ENCODE assay signal across 10 mouse cellular contexts in genomic region chr16:36884881-36885280, GRCm38 (mm10). TPM values are rescaled to one million over a fixed set of nuclear protein-coding genes. Genes with fewer than 3 reads are reported as not detected.
A peak's percentile ranks its signal among the peaks of the same experiment; 100 is the strongest.
DNase-seq lines count a peak whose midpoint lies in the region; ATAC-seq lines count a peak whose summit lies in the region.
"Had no signal": no experiment of that assay in that cellular context is flagged by ENCODE, and none has a peak within 500 bp of the region (broad histone marks: within the 10 kb centered on the region; RNA-seq: fewer than 3 reads in every experiment).

No protein-coding gene starts in this region.

- peak; percentile 70 to 80 for DNase-seq in cerebellum, postnatal 10 days
- no peak for DNase-seq in cerebellum, adult 11 months
- DNase-seq in limb, embryonic 11.5 days (ENCODE audit: low spot score), result peak; percentile 57
- DNase-seq in limb, embryonic 10.5 days (ENCODE audit: low spot score), result no peak
- DNase-seq in embryo, embryonic 10.5 days (ENCODE audit: low spot score), result peak; percentile 57
- DNase-seq in lung, postnatal 36 days, result peak; percentile 37
- DNase-seq in thymus, postnatal 4 days, result peak; percentile 86
- DNase-seq in frontal cortex, postnatal 14 days (ENCODE audit: low spot score in 2 of 2), result no peak

- no peak overlapping the region for H3K9ac ChIP-seq in limb, embryonic 11.5 days (ENCODE audit: low read length)
- H3K9ac ChIP-seq: hindbrain, embryonic 15.5 days; neural tube, embryonic 13.5 days had no signal

- no peak overlapping the region for H3K27ac ChIP-seq in limb, embryonic 11.5 days (replicated peaks; ENCODE audit: low read depth, low read length)
- no peak overlapping the region for H3K27ac ChIP-seq in limb, embryonic 10.5 days
- H3K27ac ChIP-seq: hindbrain, embryonic 15.5 days; neural tube, embryonic 13.5 days had no signal

- H3K4me1 ChIP-seq in limb, embryonic 11.5 days (ENCODE audit: control insufficient read depth, insufficient read depth, low read length), result no peaks in the 10 kb centered on the region
- no peaks in the 10 kb centered on the region for H3K4me1 ChIP-seq in limb, embryonic 10.5 days

- H3K36me3 ChIP-seq in limb, embryonic 11.5 days (ENCODE audit: control insufficient read depth, insufficient read depth, low read length), result peaks cover 4% of the 10 kb centered on the region; the same call in 1 of the 2 replicates
- H3K36me3 ChIP-seq in limb, embryonic 10.5 days, result peaks cover 32% of the 10 kb centered on the region

- no peaks in the 10 kb centered on the region for H3K27me3 ChIP-seq in limb, embryonic 11.5 days (ENCODE audit: control insufficient read depth, insufficient read depth, low read length)
- H3K27me3 ChIP-seq in limb, embryonic 10.5 days (ENCODE audit: low read depth, poor library complexity, severe bottlenecking), result no peaks in the 10 kb centered on the region
- H3K27me3 ChIP-seq: hindbrain, embryonic 15.5 days; neural tube, embryonic 13.5 days had no signal

- no peak overlapping the region for H3K4me2 ChIP-seq in limb, embryonic 11.5 days (ENCODE audit: low read depth, severe bottlenecking)
- H3K4me2 ChIP-seq: hindbrain, embryonic 15.5 days; neural tube, embryonic 13.5 days had no signal

- WGBS in limb, embryonic 11.5 days, result 84% methylated on average over 4 of the region's 4 CpGs
- WGBS in limb, embryonic 10.5 days, result 86% methylated on average over 4 of the region's 4 CpGs

- no peaks in the 10 kb centered on the region for H3K9me3 ChIP-seq in limb, embryonic 11.5 days (ENCODE audit: control insufficient read depth, low read length)
- no peaks in the 10 kb centered on the region for H3K9me3 ChIP-seq in limb, embryonic 10.5 days (replicated peaks)
- H3K9me3 ChIP-seq: hindbrain, embryonic 15.5 days; neural tube, embryonic 13.5 days had no signal

- no peak for ATAC-seq in limb, embryonic 11.5 days (ENCODE audit: insufficient number of reproducible peaks, low FRiP score, low TSS enrichment, low read depth)

- H3K4me3 ChIP-seq in limb, embryonic 11.5 days (ENCODE audit: low read depth, low read length), result no peak overlapping the region
- no peak overlapping the region for H3K4me3 ChIP-seq in limb, embryonic 10.5 days
- H3K4me3 ChIP-seq: hindbrain, embryonic 15.5 days; neural tube, embryonic 13.5 days had no signal

RNA-seq across cellular contexts. Expression of gene Golgb1, which starts 9.9 kb away (rescaled TPM):
- 77.3 and 86.6 TPM in 2 replicates for polyA plus RNA-seq in limb, embryonic 11.5 days (2014; fragmentation: Nextera tagmentation; extraction: Ambion mirVana)
- polyA plus RNA-seq in limb, embryonic 10.5 days (2016; fragmentation: Nextera tagmentation; extraction: Ambion mirVana), result 59.4 and 72.0 TPM in 2 replicates

RNA-seq across cellular contexts. Expression of gene Eaf2, which starts 10.1 kb away (rescaled TPM):
- polyA plus RNA-seq in limb, embryonic 11.5 days (2014; fragmentation: Nextera tagmentation; extraction: Ambion mirVana), result 1.8 and 2.4 TPM in 2 replicates
- 1.1 and 1.7 TPM in 2 replicates for polyA plus RNA-seq in limb, embryonic 10.5 days (2016; fragmentation: Nextera tagmentation; extraction: Ambion mirVana)

RNA-seq across cellular contexts. Expression of gene Hcls1, which starts 49.9 kb away (rescaled TPM):
- polyA plus RNA-seq in limb, embryonic 11.5 days (2014; fragmentation: Nextera tagmentation; extraction: Ambion mirVana), result 1.0 and 1.2 TPM in 2 replicates
- 2.0 and 2.3 TPM in 2 replicates for polyA plus RNA-seq in limb, embryonic 10.5 days (2016; fragmentation: Nextera tagmentation; extraction: Ambion mirVana)

RNA-seq across cellular contexts. Expression of gene Iqcb1, which starts 56.7 kb away (rescaled TPM):
- polyA plus RNA-seq in limb, embryonic 11.5 days (2014; fragmentation: Nextera tagmentation; extraction: Ambion mirVana), result 81.3 and 85.8 TPM in 2 replicates
- 63.3 and 77.9 TPM in 2 replicates for polyA plus RNA-seq in limb, embryonic 10.5 days (2016; fragmentation: Nextera tagmentation; extraction: Ambion mirVana)

Comparison
In these comparisons a context has a peak if more than half of its experiments do, and no peak if none do; other contexts are left out.
1. DNase-seq: peak in cerebellum, postnatal 10 days (2 of 2), limb, embryonic 11.5 days (single experiment), embryo, embryonic 10.5 days (single experiment), lung, postnatal 36 days (single experiment) and thymus, postnatal 4 days (single experiment); none in cerebellum, adult 11 months (single experiment), limb, embryonic 10.5 days (single experiment) and frontal cortex, postnatal 14 days (0 of 2).